Mouse (Mus musculus): ENCODE data around the gene Slc30a5.
"Not testable (repeated sequence)": the region's sequence is repeated elsewhere in the genome, so short reads cannot be mapped to it uniquely, and the experiment has no call there.

Gene Slc30a5

GRCm38 (mm10) chr13:100841741-100842140 lies 8.5 kb upstream of the Slc30a5 start:
- DNase-seq (ENCODE audit: low spot score): no peak

DNA sequence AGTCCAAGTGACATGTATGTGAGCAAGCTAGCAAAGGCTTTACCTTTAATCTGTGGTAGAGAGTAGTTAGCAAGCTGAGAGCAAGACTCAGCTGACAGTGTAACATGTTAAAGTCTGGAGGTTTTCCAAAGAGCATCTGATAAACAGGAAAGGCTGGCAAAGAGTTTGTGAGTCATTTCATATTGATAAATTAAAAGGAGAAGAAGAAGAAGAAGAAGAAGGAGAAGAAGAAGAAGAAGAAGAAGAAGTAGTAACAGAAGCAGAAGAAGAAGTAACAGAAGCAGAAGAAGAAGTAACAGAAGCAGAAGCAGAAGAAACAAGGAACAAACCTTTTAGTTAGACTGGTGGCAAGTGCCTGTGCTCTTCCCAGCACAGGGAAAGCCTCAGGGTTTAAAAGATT lies 1.6 kb upstream of the Slc30a5 start:
- no peak for DNase-seq (ENCODE audit: low spot score)

DNA sequence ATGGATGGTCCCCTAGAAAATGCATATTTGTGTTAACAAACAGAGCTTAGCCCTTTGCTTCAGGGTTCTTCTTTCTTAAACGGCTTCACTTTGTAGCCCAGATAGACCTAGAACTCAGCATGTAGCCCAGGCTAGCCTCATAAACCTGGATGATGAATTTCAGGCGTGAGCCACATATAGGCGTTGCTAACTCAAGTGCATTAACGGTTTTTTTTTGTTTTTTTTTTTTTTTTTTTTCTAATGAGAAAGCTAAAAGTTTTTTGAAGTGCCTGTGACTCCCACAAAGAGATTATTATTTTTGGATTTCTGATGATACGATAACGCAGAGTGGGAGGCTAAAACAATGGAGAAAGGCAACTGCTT lies 394 bp upstream of the Slc30a5 start:
- no peak for DNase-seq (ENCODE audit: low spot score)

GRCm38 (mm10) chr13:100832188-100832587 lies 1.0 kb downstream of the Slc30a5 start:
- peak; percentile 16 for DNase-seq (ENCODE audit: low spot score)

GRCm38 (mm10) chr13:100831123-100831522 lies 2.1 kb downstream of the Slc30a5 start:
- DNase-seq (ENCODE audit: low spot score): no peak

- no peak for DNase-seq (ENCODE audit: low spot score)
These were observed 7.4 kb downstream of the Slc30a5 start for GRCm38 (mm10) chr13:100825627-100826410.

DNA sequence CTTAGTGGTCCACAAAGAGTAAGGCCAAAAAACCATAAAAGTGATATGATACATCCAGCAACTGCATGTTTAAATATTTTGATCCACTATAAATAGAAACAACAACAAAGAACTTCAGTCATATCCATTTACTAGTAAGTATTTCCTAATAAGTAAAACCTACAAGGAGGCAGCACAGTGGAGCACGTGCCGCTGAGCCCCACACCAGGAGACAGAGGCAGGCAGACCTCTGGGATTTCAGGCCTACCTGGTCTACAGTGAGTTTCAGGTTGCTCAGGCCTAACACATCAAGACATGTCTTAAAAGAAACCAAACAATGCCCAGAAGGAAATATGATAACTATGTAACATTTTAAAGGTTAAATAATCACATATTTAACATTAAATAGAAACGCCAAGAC lies 8.3 kb downstream of the Slc30a5 start:
- DNase-seq (ENCODE audit: low spot score): no peak

GRCm38 (mm10) chr13:100824306-100824705 lies 8.9 kb downstream of the Slc30a5 start:
- DNase-seq (ENCODE audit: low spot score): no peak

- no peak for DNase-seq (ENCODE audit: low spot score)
These were observed 9.4 kb downstream of the Slc30a5 start for GRCm38 (mm10) chr13:100823863-100824262.

DNA sequence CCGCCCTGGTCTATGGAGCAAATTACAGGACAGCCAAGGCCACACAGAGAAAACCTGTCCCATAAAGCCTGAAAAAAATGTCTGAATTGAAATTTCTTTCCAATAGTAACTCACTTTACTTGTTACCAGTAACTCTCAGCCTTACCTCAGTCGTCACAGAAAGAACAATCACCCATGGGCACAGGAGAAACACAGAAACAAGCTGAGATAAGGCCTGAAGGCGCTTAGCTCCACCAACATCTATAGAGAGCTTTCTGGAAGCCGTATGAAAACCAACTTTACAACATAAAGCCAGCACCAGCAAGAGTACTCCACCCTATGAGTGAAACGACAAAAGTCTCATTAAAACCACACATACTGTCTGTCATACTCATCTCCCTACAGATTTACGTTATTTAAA lies 18.8 kb downstream of the Slc30a5 start:
- no peak for DNase-seq (ENCODE audit: low spot score)

GRCm38 (mm10) chr13:100805776-100806175 lies 27.5 kb downstream of the Slc30a5 start:
- no peak for DNase-seq (ENCODE audit: low spot score)

DNA sequence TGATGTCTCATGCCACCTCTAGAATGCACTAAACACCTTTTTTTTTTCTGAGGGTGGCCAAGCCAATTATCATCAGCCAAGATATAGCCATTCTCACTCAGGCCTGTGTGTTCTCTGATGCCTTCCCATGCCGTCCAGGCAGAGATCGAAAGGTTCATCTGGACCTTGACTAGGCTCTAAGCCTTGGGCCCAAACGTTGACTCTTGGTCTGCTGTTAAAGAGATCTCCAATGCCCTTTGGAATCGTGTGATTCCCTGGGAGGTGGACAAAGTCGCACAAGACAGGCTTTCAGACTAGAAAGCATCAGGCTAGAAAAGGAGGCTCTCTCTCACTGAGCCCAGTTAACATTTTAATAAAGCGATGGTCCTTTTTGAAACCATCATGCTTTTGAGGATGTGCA lies 36.1 kb downstream of the Slc30a5 start:
- DNase-seq (ENCODE audit: low spot score): no peak

GRCm38 (mm10) chr13:100789083-100789482 lies 44.1 kb downstream of the Slc30a5 start:
- DNase-seq (ENCODE audit: low spot score): no peak

GRCm38 (mm10) chr13:100788057-100788456 lies 45.2 kb downstream of the Slc30a5 start:
- not testable (repeated sequence) for DNase-seq (ENCODE audit: low spot score)

- no peak for DNase-seq (ENCODE audit: low spot score)
These were observed 45.8 kb downstream of the Slc30a5 start for GRCm38 (mm10) chr13:100787316-100788010.

GRCm38 (mm10) chr13:100786414-100786867 lies 46.8 kb downstream of the Slc30a5 start, which contains the start of gene Ccnb1:
Gene Ccnb1, minus strand, starts transcription at chr13:100786570.
- peak; percentile 97 for DNase-seq (ENCODE audit: low spot score)

DNA sequence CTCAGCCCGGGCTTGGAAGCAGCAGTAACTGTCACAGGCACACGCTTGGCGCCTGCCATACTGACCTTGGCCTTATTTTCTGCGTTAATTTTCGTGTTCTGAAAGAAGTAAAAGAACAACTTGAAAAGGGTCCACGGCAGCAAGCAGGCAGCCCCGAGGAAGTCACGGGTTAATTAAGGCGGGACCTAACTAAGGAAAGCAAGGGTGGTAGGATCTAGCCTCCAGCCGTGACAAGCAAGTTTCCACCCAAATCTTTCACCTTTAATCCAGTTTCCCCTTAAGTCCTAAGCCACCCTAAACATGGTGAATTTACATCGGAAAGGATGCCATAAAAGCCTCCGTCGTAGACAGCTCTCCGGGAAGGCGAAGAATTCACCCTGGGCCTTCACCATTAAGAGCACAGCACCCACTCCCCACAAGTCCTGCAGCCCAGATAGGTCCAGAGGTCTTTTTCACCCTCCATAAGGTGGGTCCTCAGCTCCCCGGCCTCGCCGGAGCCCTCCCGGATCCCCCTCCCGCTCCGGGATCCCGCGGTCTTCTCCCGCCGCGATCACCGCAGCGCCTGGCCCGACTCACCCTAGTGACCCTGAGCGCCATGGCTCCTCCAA lies 47.3 kb downstream of the Slc30a5 start:
- DNase-seq (ENCODE audit: low spot score): peak; percentile 57

- no peak for DNase-seq (ENCODE audit: low spot score)
These were observed 55.7 kb downstream of the Slc30a5 start for GRCm38 (mm10) chr13:100777491-100777890.

DNA sequence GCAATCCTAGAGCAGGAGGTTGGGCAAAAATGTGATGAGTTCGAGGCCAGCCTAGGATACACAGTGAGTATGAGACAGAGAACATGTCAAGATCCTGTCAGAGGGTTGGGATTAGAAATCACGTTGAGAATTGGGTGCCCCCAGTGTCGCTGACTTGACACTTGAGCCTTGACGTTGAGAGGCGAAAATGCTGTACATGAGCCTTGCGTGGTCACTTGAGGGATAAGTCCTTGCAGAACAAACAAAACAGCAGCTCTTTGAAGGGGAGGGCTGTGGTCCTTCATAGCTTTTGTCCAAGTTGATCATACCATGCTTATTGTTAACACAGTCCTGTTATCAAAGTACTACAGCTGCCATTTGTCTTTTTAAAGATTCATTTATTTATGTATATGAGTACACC lies 56.5 kb downstream of the Slc30a5 start:
- DNase-seq (ENCODE audit: low spot score): no peak

GRCm38 (mm10) chr13:100776056-100776419 lies 57.2 kb downstream of the Slc30a5 start:
- no peak for DNase-seq (ENCODE audit: low spot score)

- peak; percentile 97 for DNase-seq (ENCODE audit: low spot score)
These were observed 57.8 kb downstream of the Slc30a5 start, which contains the start of gene Cenph for GRCm38 (mm10) chr13:100775252-100776055. Gene Cenph, minus strand, starts transcription at chr13:100775899.

- no peak for DNase-seq (ENCODE audit: low spot score)
These were observed 58.5 kb downstream of the Slc30a5 start for GRCm38 (mm10) chr13:100774704-100775103.

All from embryo, embryonic 10.5 days (tissue).